Mouse (Mus musculus): Measurements from ENCODE around the gene Fcgr3. TPM values are rescaled to one million over a fixed set of nuclear protein-coding genes. Genes with fewer than 3 reads are reported as not detected.

Fcgr3 gene
- total RNA-seq, 2 experiments from 2014 or later: 12.5 to 14.2 TPM

GRCm38 (mm10) chr1:171033756-171034155, 31.0 kb downstream of the Fcgr3 start:
- DNase-seq (ENCODE audit: extremely low spot score in 1 of 2, low spot score in 2 of 2): peak; percentile 80 to 87
- intact Hi-C loops (cut with DNase I): no loop called here

GRCm38 (mm10) chr1:171033196-171033595, 31.5 kb downstream of the Fcgr3 start:
- DNase-seq (ENCODE audit: extremely low spot score in 1 of 2, low spot score in 2 of 2): no peak
- intact Hi-C loops (cut with DNase I): no loop called here

- intact Hi-C loops (cut with DNase I): no loop called here
- DNase-seq (ENCODE audit: extremely low spot score in 1 of 2, low spot score in 2 of 2): no peak
These were observed 32.0 kb downstream of the Fcgr3 start for GRCm38 (mm10) chr1:171032691-171033090.

GRCm38 (mm10) chr1:171031752-171032151, 33.0 kb downstream of the Fcgr3 start:
- DNase-seq (ENCODE audit: extremely low spot score in 1 of 2, low spot score in 2 of 2): no peak
- intact Hi-C loops (cut with DNase I): no loop called here

GRCm38 (mm10) chr1:171019311-171019950, 45.3 kb downstream of the Fcgr3 start:
- no peak for DNase-seq (ENCODE audit: extremely low spot score in 1 of 2, low spot score in 2 of 2)
- intact Hi-C loops (cut with DNase I): no loop called here

- intact Hi-C loops (cut with DNase I): no loop called here
- DNase-seq (ENCODE audit: extremely low spot score in 1 of 2, low spot score in 2 of 2): no peak
These were observed 46.0 kb downstream of the Fcgr3 start, which contains the start of gene Fcgr4 for GRCm38 (mm10) chr1:171018737-171019136. TSS of gene Fcgr4 (plus strand) at chr1:171018920.

GRCm38 (mm10) chr1:171017468-171018158, 47.1 kb downstream of the Fcgr3 start:
- intact Hi-C loops (cut with DNase I): no loop called here
- DNase-seq (ENCODE audit: extremely low spot score in 1 of 2, low spot score in 2 of 2): no peak

- DNase-seq (ENCODE audit: extremely low spot score in 1 of 2, low spot score in 2 of 2): no peak
- intact Hi-C loops (cut with DNase I): no loop called here
These were observed 47.9 kb downstream of the Fcgr3 start for GRCm38 (mm10) chr1:171016676-171017356.

GRCm38 (mm10) chr1:171011733-171012132, 53.0 kb downstream of the Fcgr3 start:
- intact Hi-C loops (cut with DNase I): no loop called here
- no peak for DNase-seq (ENCODE audit: extremely low spot score in 1 of 2, low spot score in 2 of 2)

- intact Hi-C loops (cut with DNase I): no loop called here
- no peak for DNase-seq (ENCODE audit: extremely low spot score in 1 of 2, low spot score in 2 of 2)
These were observed 57.8 kb downstream of the Fcgr3 start for GRCm38 (mm10) chr1:171006905-171007304.

GRCm38 (mm10) chr1:171006335-171006734, 58.4 kb downstream of the Fcgr3 start:
- intact Hi-C loops (cut with DNase I): no loop called here
- DNase-seq (ENCODE audit: extremely low spot score in 1 of 2, low spot score in 2 of 2): no peak

GRCm38 (mm10) chr1:171005586-171005985, 59.1 kb downstream of the Fcgr3 start:
- intact Hi-C loops (cut with DNase I): no loop called here
- DNase-seq (ENCODE audit: extremely low spot score in 1 of 2, low spot score in 2 of 2): no peak

GRCm38 (mm10) chr1:171005081-171005480, 59.7 kb downstream of the Fcgr3 start:
- intact Hi-C loops (cut with DNase I): no loop called here
- DNase-seq (ENCODE audit: extremely low spot score in 1 of 2, low spot score in 2 of 2): no peak

Small RNAs within 50 kb of the gene (microRNA-seq; reads per million reads assigned to microRNA genes)
- not detected for gene Gm27552
- not detected for gene Gm27844
- gene Mir6546: 4.0 reads per million, percentile 11 among the genes with 10 or more reads in this experiment

Other genes starting within 250 kb of the Fcgr3 start
- 10 to 100 TPM; 19.9 to 20.9 TPM for gene Atf6, start 197.2 kb downstream of the Fcgr3 start, total RNA-seq (2021)
- under 1 TPM; 0.45 to 0.58 TPM for gene Gm26620, start 179.9 kb downstream of the Fcgr3 start, total RNA-seq (2021)
- gene Dusp12, start 179.4 kb downstream of the Fcgr3 start, total RNA-seq (2021): 10 to 100 TPM; 14.9 to 20.4 TPM
- gene Fcrlb, start 152.0 kb downstream of the Fcgr3 start, total RNA-seq (2021): under 1 TPM; 0.26 to 0.65 TPM
- not detected for gene Fcrla, start 137.4 kb downstream of the Fcgr3 start, total RNA-seq (2021)
- 1 to 10 TPM; 3.8 to 5.4 TPM for gene Fcgr2b, start 88.4 kb downstream of the Fcgr3 start, total RNA-seq (2021)
- not detected for gene Fcgr4, start 46.0 kb downstream of the Fcgr3 start, total RNA-seq (2021)
- under 1 TPM; 0.34 to 0.69 TPM for gene Cfap126, start 49.0 kb upstream of the Fcgr3 start, total RNA-seq (2021)
- gene Sdhc, start 85.7 kb upstream of the Fcgr3 start, total RNA-seq (2021): 100 to 1,000 TPM; 200 to 210 TPM
- gene Mpz, start 85.8 kb upstream of the Fcgr3 start, total RNA-seq (2021): not detected
- 10 to 100 TPM; 28.0 to 42.2 TPM for gene Pcp4l1, start 131.3 kb upstream of the Fcgr3 start, total RNA-seq (2021)
- gene Nr1i3, start 149.0 kb upstream of the Fcgr3 start, total RNA-seq (2021): not detected
- 10 to 100 TPM; 71.4 to 71.6 TPM for gene Tomm40l, start 157.6 kb upstream of the Fcgr3 start, total RNA-seq (2021)
- 1 to 10 TPM; 2.5 to 3.9 TPM for gene Apoa2, start 160.1 kb upstream of the Fcgr3 start, total RNA-seq (2021)
- 10 to 100 TPM; 11.9 to 13.4 TPM for gene Fcer1g, start 169.4 kb upstream of the Fcgr3 start, total RNA-seq (2021)
- 1 to 10 TPM; 4.6 to 7.2 TPM for gene Adamts4, start 185.5 kb upstream of the Fcgr3 start, total RNA-seq (2021)
- gene Ndufs2, start 186.5 kb upstream of the Fcgr3 start, total RNA-seq (2021): 100 to 1,000 TPM; 243 to 255 TPM
- 10 to 100 TPM; 59.7 to 64.1 TPM for gene B4galt3, start 205.4 kb upstream of the Fcgr3 start, total RNA-seq (2021)
- 10 to 100 TPM; 20.4 to 21.8 TPM for gene Ppox, start 216.3 kb upstream of the Fcgr3 start, total RNA-seq (2021)
- 10 to 100 TPM; 51.5 to 53.4 TPM for gene Usp21, start 223.1 kb upstream of the Fcgr3 start, total RNA-seq (2021)
- 100 to 1,000 TPM; 110 to 114 TPM for gene Ufc1, start 230.1 kb upstream of the Fcgr3 start, total RNA-seq (2021)

Measured in left cerebral cortex, postnatal 10 days (tissue).